Mouse (Mus musculus): ENCODE data around the gene Sel1l3. TPM values are rescaled to one million over a fixed set of nuclear protein-coding genes. Genes with fewer than 3 reads are reported as not detected.

Sel1l3 gene
- polyA plus RNA-seq (2014; fragmentation: Illumina TruSeq; extraction: RNeasy Lipid Tissue Mini Kit (QIAGEN cat#74804); ENCODE audit: low read depth, low replicate concordance): 1.0 TPM

DNA sequence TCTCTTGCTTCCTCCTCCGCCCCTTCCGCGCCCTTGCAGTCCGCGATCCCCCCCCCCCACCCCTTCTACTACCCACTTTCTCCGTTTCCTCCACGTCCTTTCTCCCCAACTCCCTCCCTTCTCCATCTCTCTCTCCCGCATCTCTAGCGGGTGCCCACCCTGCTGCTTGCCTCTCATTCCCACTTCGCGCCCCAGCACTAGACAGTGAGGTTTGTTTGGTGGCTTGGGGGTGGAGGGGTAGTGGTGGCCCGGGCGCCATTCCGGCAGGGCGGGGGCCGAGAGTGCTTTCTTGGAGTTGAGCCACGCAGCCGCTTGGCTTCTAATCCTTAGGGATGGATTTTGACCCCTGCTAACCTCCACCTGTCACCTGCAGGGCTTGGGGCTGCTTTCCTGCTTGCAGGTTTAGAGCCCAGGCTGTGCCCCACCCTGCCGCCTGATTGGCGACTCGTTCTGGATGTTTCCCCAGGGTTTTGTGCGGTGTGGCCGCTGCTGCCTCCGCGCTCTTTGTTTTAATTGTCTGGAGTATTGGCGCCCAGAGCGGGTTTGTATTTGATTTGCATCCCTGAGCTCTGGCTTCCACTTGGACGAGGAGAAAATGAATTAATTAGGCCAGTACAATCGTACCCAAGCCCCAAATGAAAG, at the start of gene Sel1l3:
Gene Sel1l3 (minus strand): TSS at position 217 of the 642 bp plus-strand sequence.

Other genes starting within 250 kb of the Sel1l3 start
- 0.17 TPM for gene Slc34a2, start 175.8 kb downstream of the Sel1l3 start, polyA plus RNA-seq (2014; fragmentation: Illumina TruSeq; extraction: RNeasy Lipid Tissue Mini Kit (QIAGEN cat#74804); ENCODE audit: low read depth, low replicate concordance)
- gene Smim20, start 53.2 kb upstream of the Sel1l3 start, polyA plus RNA-seq (2014; fragmentation: Illumina TruSeq; extraction: RNeasy Lipid Tissue Mini Kit (QIAGEN cat#74804); ENCODE audit: low read depth, low replicate concordance): 12.8 TPM

All from adrenal gland, adult 10 weeks (tissue).